Mouse (Mus musculus) liver, postnatal 0 days (tissue): ENCODE data around the gene Nanos1. TPM values are rescaled to one million over a fixed set of nuclear protein-coding genes. Genes with fewer than 3 reads are reported as not detected.
A peak's percentile ranks its signal among the peaks of the same experiment; 100 is the strongest.

ENCODE experiments used
- ATAC-seq: fragments of 200-750 bp; cut with Nextera tagmentation; 2 replicates; pipeline ENCODE4 v1.8.0; 2017; ENCODE audit warnings: mild to moderate bottlenecking, moderate library complexity
- DNase-seq: peaks from one replicate; pipeline ENCODE4 v3.0.0-alpha.2; 2016
- H3K27ac ChIP-seq: fragments of 300-500 bp; sonication (generic); 2 replicates; pipeline ENCODE4 v1.5.1; 2014; ENCODE audit warnings: antibody characterized with exemption, moderate library complexity, mild to moderate bottlenecking, low read depth
- H3K27me3 ChIP-seq: fragments of 300-500 bp; sonication (generic); 2 replicates; pipeline ENCODE4 v1.6.1; 2014; ENCODE audit warnings: low read length, control low read depth, mixed read lengths; ENCODE audit not compliant: insufficient read depth
- H3K36me3 ChIP-seq: fragments of 300-500 bp; sonication (generic); replicated peaks from 2 replicates; pipeline ENCODE4 v1.6.1; 2014; ENCODE audit warnings: mild to moderate bottlenecking, control low read depth, low read length, moderate library complexity, mixed read lengths; ENCODE audit not compliant: insufficient read depth
- H3K4me1 ChIP-seq: fragments of 300-500 bp; sonication (generic); 2 replicates; pipeline ENCODE4 v1.6.1; 2014; ENCODE audit warnings: antibody characterized with exemption, mild to moderate bottlenecking, control low read depth; ENCODE audit not compliant: insufficient read depth
- H3K4me2 ChIP-seq: fragments of 300-500 bp; sonication (generic); 2 replicates; pipeline ENCODE4 v1.6.1; 2014; ENCODE audit warnings: low read depth, mild to moderate bottlenecking, low read length, moderate library complexity, mixed read lengths
- H3K4me3 ChIP-seq: fragments of 300-500 bp; sonication (generic); 2 replicates; pipeline ENCODE4 v1.5.1; 2014; ENCODE audit warnings: low read depth, low read length
- H3K9ac ChIP-seq: fragments of 300-500 bp; sonication (generic); replicated peaks from 2 replicates; pipeline ENCODE4 v1.6.1; 2014; ENCODE audit warnings: mild to moderate bottlenecking, moderate library complexity
- H3K9me3 ChIP-seq: fragments of 300-500 bp; sonication (generic); 2 replicates; pipeline ENCODE4 v1.6.1; 2016; ENCODE audit warnings: mild to moderate bottlenecking, control low read depth, low read length, mixed read lengths
- CTCF ChIP-seq: sonication (generic); IDR thresholded peaks from 2 replicates; pipeline ENCODE4 v1.5.1; 2016; ENCODE audit warnings: antibody characterized with exemption, low read depth
- EP300 ChIP-seq: IDR thresholded peaks from 2 replicates; pipeline ENCODE4 v1.6.1; 2016; ENCODE audit warnings: antibody characterized with exemption, low read depth, mild to moderate bottlenecking
- WGBS: fragments of 180-500 bp; shearing (Covaris S2); extraction: QIAGEN DNeasy Blood & Tissue Kit; methylation state at CpG from one replicate; pipeline ENCODE4 v1.1.7; 2014; ENCODE audit not compliant: insufficient replicate concordance; 5-methylcytosine and 5-hydroxymethylcytosine counted together
- polyA plus RNA-seq: library from polyadenylated mRNA; unstranded; fragments of >200 nt; fragmentation: Nextera tagmentation; extraction: Ambion mirVana; gene quantifications from 2 replicates; pipeline ENCODE4 v1.2.1, GENCODE M21; 2015

Nanos1 gene
- polyA plus RNA-seq, 1 experiment from 2014 or later = 0.46 TPM

- Histone ChIP-seq H3K4me3 (no peak overlapping the region), H3K27me3 (no peaks in the 10 kb centered on the region), H3K36me3 (no peaks in the 10 kb centered on the region), H3K9ac (no peak overlapping the region), H3K4me1 (no peaks in the 10 kb centered on the region), H3K27ac (no peak overlapping the region), H3K9me3 (no peaks in the 10 kb centered on the region), H3K4me2 (no peak overlapping the region)
- no peak for TF ChIP-seq EP300
- ATAC-seq = no peak
- WGBS = 76% methylated on average over 1 of the region's 1 CpGs
- DNase-seq = no peak
Measured at GRCm38 (mm10) chr19:60731299-60731698, 24.5 kb upstream of the Nanos1 start.

GRCm38 (mm10) chr19:60731966-60732365 lies 23.8 kb upstream of the Nanos1 start:
- H3K4me1 ChIP-seq = no peaks in the 10 kb centered on the region
- no peak overlapping the region for H3K9ac ChIP-seq
- H3K9me3 ChIP-seq = no peaks in the 10 kb centered on the region
- H3K4me3 ChIP-seq = no peak overlapping the region
- no peak for DNase-seq
- no peak overlapping the region for H3K27ac ChIP-seq
- no peaks in the 10 kb centered on the region for H3K36me3 ChIP-seq
- TF ChIP-seq EP300 (no peak), CTCF (no peak)
- no peaks in the 10 kb centered on the region for H3K27me3 ChIP-seq
- H3K4me2 ChIP-seq = no peak overlapping the region
- no peak for ATAC-seq
- 78% methylated on average over 1 of the region's 1 CpGs for WGBS

GRCm38 (mm10) chr19:60740560-60740959 lies 15.2 kb upstream of the Nanos1 start:
- H3K27ac ChIP-seq = no peak overlapping the region
- WGBS = 63% methylated on average over 1 of the region's 1 CpGs
- no peaks in the 10 kb centered on the region for H3K36me3 ChIP-seq
- H3K9me3 ChIP-seq = no peaks in the 10 kb centered on the region
- ATAC-seq (no peak), DNase-seq (no peak)
- H3K4me3 ChIP-seq = no peak overlapping the region
- no peak overlapping the region for H3K9ac ChIP-seq
- no peaks in the 10 kb centered on the region for H3K27me3 ChIP-seq
- H3K4me1 ChIP-seq = no peaks in the 10 kb centered on the region; the same call in 1 of the 2 replicates
- no peak for TF ChIP-seq EP300
- TF ChIP-seq CTCF = no peak
- H3K4me2 ChIP-seq = no peak overlapping the region

- H3K27ac ChIP-seq = no peak overlapping the region
- 50% methylated on average over 5 of the region's 5 CpGs for WGBS
- no peaks in the 10 kb centered on the region; the same call in 1 of the 2 replicates for H3K4me1 ChIP-seq
- no peaks in the 10 kb centered on the region for H3K9me3 ChIP-seq
- no peaks in the 10 kb centered on the region for H3K36me3 ChIP-seq
- no peak overlapping the region for H3K4me3 ChIP-seq
- H3K4me2 ChIP-seq = no peak overlapping the region
- DNase-seq (peak; percentile 31), ATAC-seq (peak; percentile 90)
- no peaks in the 10 kb centered on the region for H3K27me3 ChIP-seq
- peak overlapping the region; percentile 32; the same call in 1 of the 2 replicates for H3K9ac ChIP-seq
- peak; percentile 62 for TF ChIP-seq EP300
- no peak for TF ChIP-seq CTCF
Measured at GRCm38 (mm10) chr19:60743767-60744547, 11.8 kb upstream of the Nanos1 start.

- Histone ChIP-seq H3K9ac (no peak overlapping the region), H3K27ac (no peak overlapping the region), H3K9me3 (no peaks in the 10 kb centered on the region), H3K27me3 (0 out of 2 replicates have a peak, but pooled peaks cover 5% of the 10 kb centered on the region), H3K4me2 (no peak overlapping the region), H3K36me3 (no peaks in the 10 kb centered on the region), H3K4me3 (no peak overlapping the region), H3K4me1 (no peaks in the 10 kb centered on the region; the same call in 1 of the 2 replicates)
- DNase-seq (no peak), ATAC-seq (peak; percentile 19; the same call in 1 of the 2 replicates)
- no peak for TF ChIP-seq CTCF
- no peak for TF ChIP-seq EP300
- 63% methylated on average over 1 of the region's 1 CpGs for WGBS
Measured at GRCm38 (mm10) chr19:60747801-60748200, 8.0 kb upstream of the Nanos1 start.

GRCm38 (mm10) chr19:60756192-60757098 lies 658 bp downstream of the Nanos1 start:
- H3K4me1 ChIP-seq = peaks cover 17% of the 10 kb centered on the region
- H3K27ac ChIP-seq = no peak overlapping the region
- peaks cover 10% of the 10 kb centered on the region for H3K36me3 ChIP-seq
- DNase-seq = peak; percentile 64
- peak overlapping the region; percentile 58 for H3K9ac ChIP-seq
- peak overlapping the region; percentile 100 for H3K4me2 ChIP-seq
- no peak for TF ChIP-seq EP300
- no peak for TF ChIP-seq CTCF
- peak; percentile 28 for ATAC-seq
- H3K4me3 ChIP-seq = peak overlapping the region; percentile 78
- under 1% methylated on average over 70 of the region's 115 CpGs for WGBS
- H3K27me3 ChIP-seq = peaks cover 7% of the 10 kb centered on the region; the same call in 1 of the 2 replicates
- H3K9me3 ChIP-seq = no peaks in the 10 kb centered on the region
